Mouse (Mus musculus) MEL (cell line): ENCODE measurements at regions not wholly inside any gene's neighbourhood (a gene's known extent, or its start where the extent isn't known, plus 50 kb on each side); places are given as distances from the start of the nearest gene placed in this dataset.

Source experiments
- DNase-seq: peaks from one replicate; pipeline ENCODE4 v3.0.0; 2011; ENCODE audit warnings: low read depth, low spot score
- H3K27ac ChIP-seq: 2 replicates; pipeline ENCODE4 v1.5.1; 2012; ENCODE audit warnings: low read depth, mild to moderate bottlenecking, control low read depth, low read length, moderate library complexity; ENCODE audit not compliant: control insufficient read depth
- H3K27me3 ChIP-seq, 2 experiments: fragments of 150-350 bp in 1 of 2; sonication (generic) in 1 of 2; 2 replicates each; pipeline ENCODE4 v1.6.1; 2012; ENCODE audit warnings: low read length in 2 of 2, mild to moderate bottlenecking in 2 of 2, improper control_type of control experiment in 1 of 2, moderate library complexity in 1 of 2; ENCODE audit not compliant: insufficient read depth in 2 of 2, control insufficient read depth in 1 of 2
- H3K36me3 ChIP-seq, 2 experiments: 2 replicates each; pipeline ENCODE4 v1.6.1; 2012 to 2014; ENCODE audit warnings: low read length in 2 of 2, improper control_type of control experiment in 1 of 2, inconsistent platforms in 1 of 2, mild to moderate bottlenecking in 1 of 2; ENCODE audit not compliant: insufficient read depth in 2 of 2, control insufficient read depth in 1 of 2
- H3K4me1 ChIP-seq, 2 experiments: fragments of 150-350 bp in 1 of 2; sonication (generic) in 1 of 2; 2 replicates each; pipeline ENCODE4 v1.6.1; 2012; ENCODE audit warnings: low read length in 2 of 2, improper control_type of control experiment in 1 of 2, mild to moderate bottlenecking in 1 of 2; ENCODE audit not compliant: insufficient read depth in 2 of 2, control insufficient read depth in 1 of 2
- H3K4me3 ChIP-seq, 2 experiments: fragments of 150-350 bp in 1 of 2; sonication (generic) in 1 of 2; 2 replicates each; pipeline ENCODE4 v1.5.1; 2012; ENCODE audit warnings: low read depth in 2 of 2, low read length in 2 of 2, mild to moderate bottlenecking in 2 of 2, moderate library complexity in 2 of 2, control low read depth in 1 of 2, improper control_type of control experiment in 1 of 2; ENCODE audit not compliant: control insufficient read depth in 1 of 2, insufficient read depth in 1 of 2
- H3K79me2 ChIP-seq: 2 replicates; pipeline ENCODE4 v1.6.1; 2012; ENCODE audit warnings: mild to moderate bottlenecking, low read length, moderate library complexity; ENCODE audit not compliant: control insufficient read depth, poor library complexity, insufficient read depth
- H3K9ac ChIP-seq: 2 replicates; pipeline ENCODE4 v1.6.1; 2012; ENCODE audit warnings: low read depth, mild to moderate bottlenecking, control low read depth, low read length, moderate library complexity; ENCODE audit not compliant: control insufficient read depth, poor library complexity, severe bottlenecking
- H3K9me3 ChIP-seq: fragments of 150-350 bp; sonication (generic); replicated peaks from 2 replicates; pipeline ENCODE4 v1.6.1; 2012; ENCODE audit warnings: mild to moderate bottlenecking, low read length, improper control_type of control experiment, moderate library complexity; ENCODE audit not compliant: insufficient read depth
- CHD2 ChIP-seq: IDR thresholded peaks from 2 replicates; pipeline ENCODE4 v1.6.1; 2011; ENCODE audit warnings: low read length, improper control_type of control experiment
- ELF1 ChIP-seq: IDR thresholded peaks from 2 replicates; pipeline ENCODE4 v1.6.1; 2014; ENCODE audit warnings: low read depth, mild to moderate bottlenecking, inconsistent platforms, low read length, improper control_type of control experiment, moderate library complexity
- EP300 ChIP-seq, 2 experiments: IDR thresholded peaks; 2 replicates each; pipeline ENCODE4 v1.6.1; 2011; ENCODE audit warnings: improper control_type of control experiment in 2 of 2, low read length in 2 of 2, low read depth in 1 of 2, mild to moderate bottlenecking in 1 of 2
- ETS1 ChIP-seq: IDR thresholded peaks from 2 replicates; pipeline ENCODE4 v1.6.1; 2012; ENCODE audit warnings: low read depth, mild to moderate bottlenecking, inconsistent platforms, low read length, improper control_type of control experiment, moderate library complexity
- GATA1 ChIP-seq: IDR thresholded peaks from 2 replicates; pipeline ENCODE4 v1.6.1; 2011; ENCODE audit warnings: low read depth, low read length, improper control_type of control experiment
- JUND ChIP-seq: IDR thresholded peaks from 2 replicates; pipeline ENCODE4 v1.6.1; 2011; ENCODE audit warnings: low read depth, mild to moderate bottlenecking, improper control_type of control experiment, low read length
- MAX ChIP-seq: IDR thresholded peaks from 2 replicates; pipeline ENCODE4 v1.6.1; 2011; ENCODE audit warnings: low read length, improper control_type of control experiment
- MAZ ChIP-seq: IDR thresholded peaks from 2 replicates; pipeline ENCODE4 v1.6.1; 2012; ENCODE audit warnings: low read depth, mild to moderate bottlenecking, inconsistent platforms, low read length, improper control_type of control experiment
- MEF2A ChIP-seq: IDR thresholded peaks from 2 replicates; pipeline ENCODE4 v1.6.1; 2014; ENCODE audit warnings: low read depth, mild to moderate bottlenecking, inconsistent platforms, low read length, improper control_type of control experiment; ENCODE audit not compliant: poor library complexity, insufficient replicate concordance, severe bottlenecking; ENCODE audit errors: extremely low read depth
- MXI1 ChIP-seq: IDR thresholded peaks from 2 replicates; pipeline ENCODE4 v1.6.1; 2011; ENCODE audit warnings: mild to moderate bottlenecking, low read depth, low read length, improper control_type of control experiment
- MYB ChIP-seq: IDR thresholded peaks from 2 replicates; pipeline ENCODE4 v1.6.1; 2011; ENCODE audit warnings: mild to moderate bottlenecking, low read depth, low read length, improper control_type of control experiment
- MYC ChIP-seq: IDR thresholded peaks from 2 replicates; pipeline ENCODE4 v1.6.1; 2011; ENCODE audit warnings: low read depth, mild to moderate bottlenecking, low read length, improper control_type of control experiment, moderate library complexity
- NRF1 ChIP-seq: IDR thresholded peaks from 2 replicates; pipeline ENCODE4 v1.6.1; 2014; ENCODE audit warnings: low read depth, mild to moderate bottlenecking, inconsistent platforms, low read length, improper control_type of control experiment, moderate library complexity; ENCODE audit not compliant: poor library complexity, insufficient read depth, severe bottlenecking
- POLR2A ChIP-seq, 2 experiments: IDR thresholded peaks; 2 replicates each; pipeline ENCODE4 v1.6.1; 2011 to 2012; ENCODE audit warnings: low read length in 2 of 2, mild to moderate bottlenecking in 2 of 2, control low read depth in 1 of 2, improper control_type of control experiment in 1 of 2, low read depth in 1 of 2, moderate library complexity in 1 of 2; ENCODE audit not compliant: control insufficient read depth in 1 of 2, insufficient read depth in 1 of 2, poor library complexity in 1 of 2
- POLR2AphosphoS2 ChIP-seq: IDR thresholded peaks from 2 replicates; pipeline ENCODE4 v1.6.1; 2011; ENCODE audit warnings: low read length, improper control_type of control experiment
- RCOR1 ChIP-seq: IDR thresholded peaks from 2 replicates; pipeline ENCODE4 v1.6.1; 2012; ENCODE audit warnings: low read depth, mild to moderate bottlenecking, inconsistent platforms, low read length, improper control_type of control experiment
- SIN3A ChIP-seq: IDR thresholded peaks from 2 replicates; pipeline ENCODE4 v1.6.1; 2012; ENCODE audit warnings: low read length, improper control_type of control experiment, inconsistent platforms
- SMC3 ChIP-seq: IDR thresholded peaks from 2 replicates; pipeline ENCODE4 v1.6.1; 2011; ENCODE audit warnings: low read depth, low read length, improper control_type of control experiment
- TCF12 ChIP-seq: IDR thresholded peaks from 2 replicates; pipeline ENCODE4 v1.6.1; 2014; ENCODE audit warnings: low read depth, mild to moderate bottlenecking, inconsistent platforms, low read length, improper control_type of control experiment, moderate library complexity
- UBTF ChIP-seq: IDR thresholded peaks from 2 replicates; pipeline ENCODE4 v1.6.1; 2012; ENCODE audit warnings: low read depth, mild to moderate bottlenecking, inconsistent platforms, low read length, improper control_type of control experiment, moderate library complexity, borderline replicate concordance; ENCODE audit not compliant: insufficient read depth
- USF1 ChIP-seq: IDR thresholded peaks from 2 replicates; pipeline ENCODE4 v1.6.1; 2014; ENCODE audit warnings: low read depth, mild to moderate bottlenecking, inconsistent platforms, low read length, improper control_type of control experiment, moderate library complexity
- ZKSCAN1 ChIP-seq: IDR thresholded peaks from 2 replicates; pipeline ENCODE4 v1.6.1; 2012; ENCODE audit warnings: low read depth, mild to moderate bottlenecking, inconsistent platforms, low read length, improper control_type of control experiment, moderate library complexity

DNA sequence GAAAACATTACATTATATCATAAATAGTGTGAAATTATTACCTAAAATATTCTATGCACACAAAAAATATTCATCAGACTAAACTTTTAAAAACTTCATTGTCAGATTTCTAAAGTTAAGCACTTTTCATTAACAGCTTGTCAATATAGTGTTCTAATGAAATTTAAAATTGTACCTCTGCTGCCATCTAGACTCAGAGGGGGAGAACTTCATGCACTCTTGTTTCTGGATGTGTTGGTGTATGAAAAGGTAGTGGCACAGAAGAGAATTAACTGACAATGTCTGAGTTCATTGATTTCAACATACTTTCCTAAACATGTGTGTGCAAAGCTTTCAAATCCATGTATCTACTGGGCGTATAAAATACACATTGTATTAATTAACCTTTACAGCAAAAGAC is 967.5 kb downstream of the Pla2g4a start (continued):
- TF ChIP-seq NRF1: no peak
- TF ChIP-seq MAZ: no peak
- no peak for TF ChIP-seq MYB
- peak in 1 of 2 experiments; percentile 17; a peak in 1 of 4 replicates for TF ChIP-seq EP300 (IDR thresholded peaks at IDR 0.05; ENCODE audit: low read depth in 1 of 2, low read length in 2 of 2)
- peak; percentile 86 for TF ChIP-seq SMC3
- no peak for TF ChIP-seq JUND
- no peak for TF ChIP-seq ETS1
- TF ChIP-seq TCF12: 0 out of 2 replicates have a peak, but pooled peaks have one; percentile 22

GRCm38 (mm10) chr1:148977377-148977776 is 983.7 kb downstream of the Pla2g4a start:
- peak; percentile 46 for DNase-seq

GRCm38 (mm10) chr1:148965358-148965757 is 995.7 kb downstream of the Pla2g4a start:
- no peaks in the 10 kb centered on the region for H3K9me3 ChIP-seq
- no peaks in the 10 kb centered on the region for H3K27me3 ChIP-seq
- no peak for TF ChIP-seq NRF1
- TF ChIP-seq MYC: no peak
- no peak for TF ChIP-seq POLR2A (IDR thresholded peaks at IDR 0.05; ENCODE audit: control insufficient read depth in 1 of 2, insufficient read depth in 1 of 2, low read depth in 1 of 2, low read length in 2 of 2, poor library complexity in 1 of 2)
- TF ChIP-seq ZKSCAN1: no peak
- no peak for TF ChIP-seq MEF2A

More at GRCm38 (mm10) chr1:148977377-148977776, 983.7 kb downstream of the Pla2g4a start:
- no peak overlapping the region for H3K9ac ChIP-seq
- H3K79me2 ChIP-seq: no peaks in the 10 kb centered on the region
- H3K4me1 ChIP-seq: peaks cover 0 to 9% of the 10 kb centered on the region in 2 experiments; a peak in 3 of 4 replicates
- TF ChIP-seq GATA1 (peak; percentile 80), TCF12 (peak; percentile 92), SIN3A (peak; percentile 46; the same call in 1 of the 2 replicates), MAX (peak; percentile 75), RCOR1 (peak; percentile 33; the same call in 1 of the 2 replicates), POLR2AphosphoS2 (no peak), CHD2 (no peak), EP300 (IDR thresholded peaks at IDR 0.05; ENCODE audit: low read depth in 1 of 2, low read length in 2 of 2) (peak; percentile 76 to 89), UBTF (no peak), MYC (peak; percentile 71), MXI1 (peak; percentile 45; the same call in 1 of the 2 replicates), ELF1 (no peak), ETS1 (peak; percentile 80), USF1 (peak; percentile 81)
- no peaks in the 10 kb centered on the region for H3K36me3 ChIP-seq
- H3K4me3 ChIP-seq: no peak overlapping the region
- H3K27ac ChIP-seq: no peak overlapping the region
- no peaks in the 10 kb centered on the region for H3K9me3 ChIP-seq
- no peaks in the 10 kb centered on the region for H3K27me3 ChIP-seq

More at GRCm38 (mm10) chr1:148965358-148965757, 995.7 kb downstream of the Pla2g4a start:
- no peak overlapping the region for H3K9ac ChIP-seq
- 0 out of 4 replicates have a peak, but pooled peaks cover 0 to 2% of the 10 kb centered on the region in 2 experiments for H3K4me1 ChIP-seq
- no peak overlapping the region for H3K4me3 ChIP-seq
- no peaks in the 10 kb centered on the region for H3K79me2 ChIP-seq
- no peak overlapping the region for H3K27ac ChIP-seq
- no peaks in the 10 kb centered on the region for H3K36me3 ChIP-seq
- DNase-seq: no peak
